ENCODE assay signal across 40 mouse cellular contexts in the genomic region with DNA sequence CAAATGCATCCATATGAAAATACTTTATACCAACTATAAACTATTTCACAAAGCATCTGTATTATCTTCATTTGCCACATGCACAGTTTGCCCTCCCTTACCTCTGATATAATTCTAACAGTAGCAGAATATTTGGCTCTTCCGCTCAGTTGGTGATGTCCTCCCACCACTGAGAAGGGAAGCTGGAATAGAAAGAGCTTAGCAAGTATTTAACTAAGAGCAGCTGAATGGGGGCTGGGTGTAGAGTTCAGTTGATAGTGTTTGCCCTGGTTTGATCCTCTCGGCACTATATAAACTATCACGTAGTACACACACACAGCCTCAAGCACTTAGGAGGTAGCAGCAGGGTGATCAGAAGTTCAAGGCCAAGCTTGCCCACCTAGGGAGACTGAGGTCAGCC. TPM values are rescaled to one million over a fixed set of nuclear protein-coding genes. Genes with fewer than 3 reads are reported as not detected.
"Had no signal": no experiment of that assay in that cellular context is flagged by ENCODE, and none has a peak within 500 bp of the region (broad histone marks: within the 10 kb centered on the region; RNA-seq: fewer than 3 reads in every experiment).

No protein-coding gene starts in this region.

- H3K4me3 ChIP-seq: heart, adult 2 months; heart, embryonic 13.5 days; heart, embryonic 15.5 days; hindbrain, embryonic 13.5 days; hindbrain, embryonic 15.5 days; kidney, embryonic 15.5 days; limb, embryonic 13.5 days; limb, embryonic 15.5 days; liver, embryonic 12.5 days had no signal

- H3K4me1 ChIP-seq: heart, embryonic 13.5 days; heart, embryonic 15.5 days; hindbrain, embryonic 13.5 days; hindbrain, embryonic 15.5 days; kidney, embryonic 15.5 days; limb, embryonic 13.5 days; limb, embryonic 15.5 days; liver, embryonic 12.5 days had no signal

- H3K36me3 ChIP-seq: heart, embryonic 13.5 days; heart, embryonic 15.5 days; hindbrain, embryonic 13.5 days; hindbrain, embryonic 15.5 days; kidney, embryonic 15.5 days; limb, embryonic 13.5 days; limb, embryonic 15.5 days; liver, embryonic 12.5 days had no signal

- DNase-seq: forebrain, postnatal 0 days; gastrocnemius, postnatal 14 days; gastrocnemius, postnatal 36 days; heart, adult 11 months; heart, adult 2 months; heart, postnatal 14 days; heart, postnatal 36 days; kidney, adult 11 months; kidney, adult 2 months; kidney, adult 9 months; kidney, postnatal 14 days; kidney, postnatal 36 days; left cerebral cortex, postnatal 4 days had no signal

- ATAC-seq: forebrain, postnatal 0 days; hindbrain, postnatal 0 days; intestine, embryonic 16.5 days; liver, embryonic 12.5 days had no signal

- H3K4me2 ChIP-seq: heart, embryonic 11.5 days; heart, embryonic 13.5 days; heart, embryonic 15.5 days; hindbrain, embryonic 13.5 days; hindbrain, embryonic 15.5 days; kidney, embryonic 15.5 days; limb, embryonic 13.5 days; limb, embryonic 15.5 days; liver, embryonic 12.5 days had no signal

- H3K27me3 ChIP-seq: heart, embryonic 15.5 days; hindbrain, embryonic 13.5 days; hindbrain, embryonic 15.5 days; kidney, embryonic 15.5 days; limb, embryonic 13.5 days; limb, embryonic 15.5 days; liver, embryonic 12.5 days had no signal

- H3K9ac ChIP-seq: forebrain, postnatal 0 days; heart, embryonic 13.5 days; heart, embryonic 15.5 days; hindbrain, embryonic 13.5 days; hindbrain, embryonic 15.5 days; kidney, embryonic 15.5 days; limb, embryonic 13.5 days; limb, embryonic 15.5 days; liver, embryonic 12.5 days; liver, embryonic 14.5 days had no signal

- H3K27ac ChIP-seq: heart, adult 2 months; heart, embryonic 13.5 days; heart, embryonic 15.5 days; hindbrain, embryonic 13.5 days; hindbrain, embryonic 15.5 days; hindbrain, postnatal 0 days; kidney, embryonic 15.5 days; kidney, postnatal 0 days; limb, embryonic 13.5 days; limb, embryonic 15.5 days; liver, embryonic 12.5 days; liver, embryonic 14.5 days had no signal

- H3K9me3 ChIP-seq: heart, embryonic 13.5 days; hindbrain, embryonic 13.5 days; hindbrain, embryonic 15.5 days; kidney, embryonic 15.5 days; limb, embryonic 13.5 days; limb, embryonic 15.5 days; liver, embryonic 12.5 days had no signal

RNA-seq across cellular contexts. Expression of a gene that starts 13.8 kb away (rescaled TPM):
- total RNA-seq: forebrain, postnatal 0 days; gastrocnemius, adult 18-20 months; gastrocnemius, adult 8-10 months; gastrocnemius, postnatal 14 days; gastrocnemius, postnatal 36 days; heart, adult 2 months; heart, postnatal 14 days; heart, postnatal 36 days; hematopoietic stem cell, adult 5-6 weeks; liver, adult 2 months had no signal
- polyA plus RNA-seq: heart, adult 2 months; heart, embryonic 11.5 days; heart, embryonic 13.5 days; heart, embryonic 15.5 days; heart, postnatal 0 days; hindbrain, embryonic 11.5 days; hindbrain, embryonic 13.5 days; hindbrain, embryonic 15.5 days; intestine, embryonic 14.5 days; intestine, embryonic 16.5 days; kidney, adult 2 months; kidney, embryonic 15.5 days; kidney, postnatal 0 days; large intestine, adult 2 months; limb, embryonic 13.5 days; liver, adult 2 months; liver, embryonic 12.5 days; liver, embryonic 14.5 days had no signal

RNA-seq across cellular contexts. Expression of a gene that starts 28.1 kb away (rescaled TPM):
- total RNA-seq: gastrocnemius, adult 18-20 months; gastrocnemius, adult 8-10 months; gastrocnemius, postnatal 14 days; gastrocnemius, postnatal 36 days; hematopoietic stem cell, adult 5-6 weeks; hindbrain, postnatal 0 days; layer of hippocampus, postnatal 25 days; left cerebral cortex, adult 18-20 months; left cerebral cortex, postnatal 25 days; liver, adult 2 months had no signal
- polyA plus RNA-seq: liver, adult 2 months had no signal

RNA-seq across cellular contexts. Expression of a gene that starts 30.8 kb away (rescaled TPM):
- total RNA-seq: hematopoietic stem cell, adult 5-6 weeks; left cerebral cortex, adult 18-20 months; left cerebral cortex, postnatal 25 days had no signal

RNA-seq across cellular contexts. Expression of a gene that starts 43.5 kb away (rescaled TPM):
- total RNA-seq: forebrain, postnatal 0 days; gastrocnemius, adult 18-20 months; gastrocnemius, adult 8-10 months; gastrocnemius, postnatal 14 days; gastrocnemius, postnatal 36 days; heart, postnatal 36 days; hematopoietic stem cell, adult 5-6 weeks; left cerebral cortex, adult 18-20 months; left cerebral cortex, postnatal 25 days; left cerebral cortex, postnatal 4 days; liver, adult 2 months had no signal
- polyA plus RNA-seq: frontal cortex, adult 2 months; liver, adult 2 months had no signal

RNA-seq across cellular contexts. Expression of a gene that starts 57.9 kb away (rescaled TPM):
- total RNA-seq: forebrain, postnatal 0 days; gastrocnemius, adult 18-20 months; gastrocnemius, adult 8-10 months; gastrocnemius, postnatal 14 days; gastrocnemius, postnatal 36 days; heart, adult 2 months; heart, postnatal 14 days; heart, postnatal 36 days; hematopoietic stem cell, adult 5-6 weeks; hindbrain, postnatal 0 days; layer of hippocampus, postnatal 25 days; left cerebral cortex, adult 18-20 months; left cerebral cortex, postnatal 25 days; left cerebral cortex, postnatal 4 days; liver, adult 2 months had no signal
- polyA plus RNA-seq: forebrain, postnatal 0 days; frontal cortex, adult 2 months; gonadal fat pad, adult 2 months; heart, adult 2 months; heart, embryonic 11.5 days; heart, embryonic 13.5 days; heart, postnatal 0 days; hindbrain, embryonic 11.5 days; hindbrain, embryonic 13.5 days; hindbrain, postnatal 0 days; intestine, embryonic 14.5 days; kidney, adult 2 months; limb, embryonic 11.5 days; limb, embryonic 13.5 days; liver, adult 2 months; liver, embryonic 12.5 days had no signal
